Mouse (Mus musculus): ENCODE measurements around the gene Plekhj1. TPM values are rescaled to one million over a fixed set of nuclear protein-coding genes. Genes with fewer than 3 reads are reported as not detected.
"Not testable (repeated sequence)": the region's sequence is repeated elsewhere in the genome, so short reads cannot be mapped to it uniquely, and the experiment has no call there.

Gene Plekhj1
- polyA plus RNA-seq, 1 experiment from 2014 or later: 128 TPM

- peaks cover 53% of the 10 kb centered on the region for H3K27me3 ChIP-seq
- peak overlapping the region; percentile 11 for H3K4me2 ChIP-seq
- H3K36me3 ChIP-seq: peaks cover 16% of the 10 kb centered on the region
- 0 out of 2 replicates have a peak, but pooled peaks have one; percentile 21 for ATAC-seq (ENCODE audit: low FRiP score)
- H3K27ac ChIP-seq: no peak overlapping the region
- peak overlapping the region; percentile 35; the same call in 1 of the 2 replicates for H3K9ac ChIP-seq
- peak overlapping the region; percentile 12 for H3K4me3 ChIP-seq
- 42% methylated on average over 30 of the region's 30 CpGs for WGBS
- peaks cover 26% of the 10 kb centered on the region for H3K4me1 ChIP-seq (replicated peaks)
- H3K9me3 ChIP-seq: no peaks in the 10 kb centered on the region
Measured at GRCm38 (mm10) chr10:80835617-80836016, 37.2 kb upstream of the Plekhj1 start.

- Histone ChIP-seq H3K9me3 (no peaks in the 10 kb centered on the region), H3K27ac (no peak overlapping the region), H3K4me3 (no peak overlapping the region), H3K36me3 (peaks cover 37% of the 10 kb centered on the region), H3K4me1 (replicated peaks) (peaks cover 46% of the 10 kb centered on the region), H3K4me2 (no peak overlapping the region), H3K27me3 (peaks cover 49% of the 10 kb centered on the region), H3K9ac (no peak overlapping the region)
- no peak for ATAC-seq (ENCODE audit: low FRiP score)
- WGBS: 35% methylated on average over 7 of the region's 7 CpGs
Measured at GRCm38 (mm10) chr10:80832818-80833217, 34.4 kb upstream of the Plekhj1 start.

GRCm38 (mm10) chr10:80831136-80831535, 32.7 kb upstream of the Plekhj1 start:
- no peak overlapping the region for H3K4me3 ChIP-seq
- H3K4me1 ChIP-seq (replicated peaks): peaks cover 52% of the 10 kb centered on the region
- no peak overlapping the region for H3K9ac ChIP-seq
- no peaks in the 10 kb centered on the region for H3K9me3 ChIP-seq
- H3K27ac ChIP-seq: no peak overlapping the region; the same call in 1 of the 2 replicates
- peaks cover 33% of the 10 kb centered on the region for H3K27me3 ChIP-seq
- 4% methylated on average over 9 of the region's 9 CpGs for whole genome bisulfite sequencing
- H3K36me3 ChIP-seq: peaks cover 37% of the 10 kb centered on the region
- ATAC-seq (ENCODE audit: low FRiP score): no peak
- no peak overlapping the region for H3K4me2 ChIP-seq

- H3K9me3 ChIP-seq: no peaks in the 10 kb centered on the region
- H3K27ac ChIP-seq: no peak overlapping the region
- H3K36me3 ChIP-seq: peaks cover 37% of the 10 kb centered on the region
- 0 out of 2 replicates have a peak overlapping the region, but pooled peaks have one; percentile 1 for H3K4me3 ChIP-seq
- H3K9ac ChIP-seq: peak overlapping the region; percentile 51; the same call in 1 of the 2 replicates
- H3K4me1 ChIP-seq (replicated peaks): peaks cover 40% of the 10 kb centered on the region
- WGBS: 67% methylated on average over 1 of the region's 1 CpGs
- no peak for ATAC-seq (ENCODE audit: low FRiP score)
- H3K27me3 ChIP-seq: peaks cover 18% of the 10 kb centered on the region
- 0 out of 2 replicates have a peak overlapping the region, but pooled peaks have one; percentile 3 for H3K4me2 ChIP-seq
Measured at GRCm38 (mm10) chr10:80829359-80830278, 31.2 kb upstream of the Plekhj1 start.

- Histone ChIP-seq H3K4me1 (replicated peaks) (peaks cover 40% of the 10 kb centered on the region), H3K9ac (peak overlapping the region; percentile 92; the same call in 1 of the 2 replicates), H3K36me3 (peaks cover 32% of the 10 kb centered on the region), H3K4me3 (peak overlapping the region; percentile 80), H3K4me2 (peak overlapping the region; percentile 100)
- not testable (repeated sequence) for H3K27ac ChIP-seq; H3K9me3 ChIP-seq; H3K27me3 ChIP-seq; ATAC-seq (ENCODE audit: low FRiP score)
- 86% methylated on average over 9 of the region's 9 CpGs for WGBS
Measured at GRCm38 (mm10) chr10:80828587-80828986, 30.2 kb upstream of the Plekhj1 start.

GRCm38 (mm10) chr10:80827870-80828420, 29.5 kb upstream of the Plekhj1 start:
- H3K27me3 ChIP-seq: peaks cover 1% of the 10 kb centered on the region
- peak overlapping the region; percentile 80 for H3K4me3 ChIP-seq
- peaks cover 40% of the 10 kb centered on the region for H3K4me1 ChIP-seq (replicated peaks)
- H3K36me3 ChIP-seq: peaks cover 32% of the 10 kb centered on the region
- WGBS: 80% methylated on average over 10 of the region's 10 CpGs
- H3K9ac ChIP-seq: peak overlapping the region; percentile 92
- H3K9me3 ChIP-seq: no peaks in the 10 kb centered on the region
- no peak for ATAC-seq (ENCODE audit: low FRiP score)
- H3K4me2 ChIP-seq: peak overlapping the region; percentile 100
- no peak overlapping the region for H3K27ac ChIP-seq

GRCm38 (mm10) chr10:80827063-80827869, 28.8 kb upstream of the Plekhj1 start:
- Histone ChIP-seq H3K4me3 (peak overlapping the region; percentile 80), H3K27me3 (no peaks in the 10 kb centered on the region), H3K4me1 (replicated peaks) (peaks cover 34% of the 10 kb centered on the region), H3K36me3 (peaks cover 30% of the 10 kb centered on the region), H3K4me2 (peak overlapping the region; percentile 100), H3K9me3 (no peaks in the 10 kb centered on the region), H3K9ac (peak overlapping the region; percentile 92), H3K27ac (peak overlapping the region; percentile 96)
- WGBS: 9% methylated on average over 29 of the region's 29 CpGs
- no peak for ATAC-seq (ENCODE audit: low FRiP score)

- H3K27me3 ChIP-seq: no peaks in the 10 kb centered on the region
- H3K27ac ChIP-seq: peak within 1 kb of the TSS; percentile 96
- peak within 1 kb of the TSS; percentile 100 for H3K4me2 ChIP-seq
- H3K4me3 ChIP-seq: peak within 1 kb of the TSS; percentile 80
- H3K9me3 ChIP-seq: no peaks in the 10 kb centered on the region
- H3K9ac ChIP-seq: peak within 1 kb of the TSS; percentile 92
- peaks cover 28% of the 10 kb centered on the region for H3K36me3 ChIP-seq
- under 1% methylated on average over 82 of the region's 82 CpGs for WGBS
- H3K4me1 ChIP-seq (replicated peaks): peaks cover 34% of the 10 kb centered on the region
- peak; percentile 98 for ATAC-seq (ENCODE audit: low FRiP score)
Measured at GRCm38 (mm10) chr10:80826151-80827062, 28.0 kb upstream of the Plekhj1 start, which contains the start of gene Oaz1. TSS of gene Oaz1 (plus strand) at chr10:80826656.

- WGBS: 82% methylated on average over 2 of the region's 2 CpGs
Measured at GRCm38 (mm10) chr10:80824827-80825226, 26.4 kb upstream of the Plekhj1 start.

GRCm38 (mm10) chr10:80823847-80824643, 25.6 kb upstream of the Plekhj1 start:
- ATAC-seq (ENCODE audit: low FRiP score): no peak
- H3K27me3 ChIP-seq: peaks cover 4% of the 10 kb centered on the region; the same call in 1 of the 2 replicates
- no peaks in the 10 kb centered on the region for H3K9me3 ChIP-seq
- no peak overlapping the region for H3K9ac ChIP-seq
- peak overlapping the region; percentile 12; the same call in 1 of the 2 replicates for H3K27ac ChIP-seq
- H3K4me2 ChIP-seq: no peak overlapping the region
- no peak overlapping the region for H3K4me3 ChIP-seq
- peaks cover 15% of the 10 kb centered on the region for H3K4me1 ChIP-seq (replicated peaks)
- peaks cover 5% of the 10 kb centered on the region for H3K36me3 ChIP-seq
- WGBS: 70% methylated on average over 8 of the region's 8 CpGs

More at GRCm38 (mm10) chr10:80824827-80825226, 26.4 kb upstream of the Plekhj1 start:
- H3K4me1 ChIP-seq (replicated peaks): peaks cover 22% of the 10 kb centered on the region
- H3K36me3 ChIP-seq: peaks cover 13% of the 10 kb centered on the region
- no peaks in the 10 kb centered on the region for H3K9me3 ChIP-seq
- no peak for ATAC-seq (ENCODE audit: low FRiP score)
- H3K9ac ChIP-seq: no peak overlapping the region
- 0 out of 2 replicates have a peak overlapping the region, but pooled peaks have one; percentile 12 for H3K27ac ChIP-seq
- H3K27me3 ChIP-seq: no peaks in the 10 kb centered on the region
- H3K4me3 ChIP-seq: no peak overlapping the region
- H3K4me2 ChIP-seq: no peak overlapping the region
